In genomic region chr7:73715928-73716749, GRCm38 (mm10) we compare ENCODE assay signal across 9 mouse cellular contexts. TPM values are rescaled to one million over a fixed set of nuclear protein-coding genes. Genes with fewer than 3 reads are reported as not detected.
DNase-seq lines count a peak whose midpoint lies in the region; ATAC-seq and TF ChIP-seq lines count a peak whose summit lies in the region.
"Had no signal": no experiment of that assay in that cellular context is flagged by ENCODE, and none has a peak within 500 bp of the region (broad histone marks: within the 10 kb centered on the region; RNA-seq: fewer than 3 reads in every experiment).

No protein-coding gene starts in this region.

- no peak overlapping the region for H3K27ac ChIP-seq in kidney, adult 2 months (ENCODE audit: insufficient read depth, low read depth, low read length)
- H3K27ac ChIP-seq in embryonic facial prominence, embryonic 14.5 days (replicated peaks; ENCODE audit: low read depth, low read length), result no peak overlapping the region; the same call in 1 of the 2 replicates
- 0 out of 2 replicates have a peak overlapping the region, but pooled peaks have one; percentile 12 for H3K27ac ChIP-seq in heart, embryonic 15.5 days
- no peak overlapping the region for H3K27ac ChIP-seq in limb, embryonic 11.5 days (replicated peaks; ENCODE audit: low read depth, low read length)
- H3K27ac ChIP-seq in neural tube, embryonic 13.5 days (replicated peaks), result 0 out of 2 replicates have a peak overlapping the region, but pooled peaks have one; percentile 42

- H3K9ac ChIP-seq in embryonic facial prominence, embryonic 14.5 days (ENCODE audit: low read depth, low read length), result no peak overlapping the region
- no peak overlapping the region for H3K9ac ChIP-seq in heart, embryonic 15.5 days
- H3K9ac ChIP-seq in limb, embryonic 11.5 days (ENCODE audit: low read length), result no peak overlapping the region
- H3K9ac ChIP-seq in neural tube, embryonic 13.5 days, result no peak overlapping the region

- no peak for TF ChIP-seq CTCF in kidney, adult 2 months (conservative IDR thresholded peaks at IDR 0.05; ENCODE audit: insufficient read depth, insufficient read length, low read depth, low read length)

- WGBS in kidney, adult 2 months, result 47% methylated on average over 15 of the region's 15 CpGs
- WGBS in embryonic facial prominence, embryonic 14.5 days, result 37% methylated on average over 14 of the region's 15 CpGs
- WGBS in heart, embryonic 15.5 days, result 52% methylated on average over 15 of the region's 15 CpGs
- WGBS in limb, embryonic 11.5 days, result 28% methylated on average over 15 of the region's 15 CpGs
- 40% methylated on average over 15 of the region's 15 CpGs for WGBS in neural tube, embryonic 13.5 days

- H3K4me2 ChIP-seq in embryonic facial prominence, embryonic 14.5 days (ENCODE audit: low read depth, low read length), result peak overlapping the region; percentile 13; the same call in 1 of the 2 replicates
- 0 out of 2 replicates have a peak overlapping the region, but pooled peaks have one; percentile 16 for H3K4me2 ChIP-seq in heart, embryonic 15.5 days
- no peak overlapping the region for H3K4me2 ChIP-seq in limb, embryonic 11.5 days (ENCODE audit: low read depth, severe bottlenecking)
- no peak overlapping the region for H3K4me2 ChIP-seq in neural tube, embryonic 13.5 days

- no peaks in the 10 kb centered on the region for H3K27me3 ChIP-seq in kidney, adult 2 months (replicated peaks; ENCODE audit: control insufficient read depth, insufficient read depth, low read length)
- no peaks in the 10 kb centered on the region for H3K27me3 ChIP-seq in embryonic facial prominence, embryonic 14.5 days (replicated peaks; ENCODE audit: control insufficient read depth, insufficient read depth, low read length)
- peaks cover 7% of the 10 kb centered on the region for H3K27me3 ChIP-seq in heart, embryonic 15.5 days
- no peaks in the 10 kb centered on the region for H3K27me3 ChIP-seq in limb, embryonic 11.5 days (ENCODE audit: control insufficient read depth, insufficient read depth, low read length)
- peaks cover 5% of the 10 kb centered on the region; the same call in 1 of the 2 replicates for H3K27me3 ChIP-seq in neural tube, embryonic 13.5 days

- H3K4me1 ChIP-seq in kidney, adult 2 months (ENCODE audit: control insufficient read depth, insufficient read depth, low read length), result no peaks in the 10 kb centered on the region
- no peaks in the 10 kb centered on the region for H3K4me1 ChIP-seq in embryonic facial prominence, embryonic 14.5 days (ENCODE audit: control insufficient read depth, insufficient read depth, low read length)
- H3K4me1 ChIP-seq in heart, embryonic 15.5 days (replicated peaks), result peaks cover 29% of the 10 kb centered on the region
- H3K4me1 ChIP-seq in limb, embryonic 11.5 days (ENCODE audit: control insufficient read depth, insufficient read depth, low read length), result 0 out of 2 replicates have a peak, but pooled peaks cover 2% of the 10 kb centered on the region
- peaks cover 7% of the 10 kb centered on the region for H3K4me1 ChIP-seq in neural tube, embryonic 13.5 days (replicated peaks)

- H3K9me3 ChIP-seq in embryonic facial prominence, embryonic 14.5 days (ENCODE audit: control insufficient read depth, low read length), result peaks cover 8% of the 10 kb centered on the region
- no peaks in the 10 kb centered on the region for H3K9me3 ChIP-seq in heart, embryonic 15.5 days (replicated peaks)
- no peaks in the 10 kb centered on the region for H3K9me3 ChIP-seq in limb, embryonic 11.5 days (ENCODE audit: control insufficient read depth, low read length)
- peaks cover 6% of the 10 kb centered on the region; the same call in 1 of the 2 replicates for H3K9me3 ChIP-seq in neural tube, embryonic 13.5 days

- no peak overlapping the region for H3K4me3 ChIP-seq in kidney, adult 2 months (ENCODE audit: insufficient read depth, low read depth, low read length)
- no peak overlapping the region for H3K4me3 ChIP-seq in embryonic facial prominence, embryonic 14.5 days (ENCODE audit: low read depth, low read length)
- H3K4me3 ChIP-seq in heart, embryonic 15.5 days, result no peak overlapping the region
- H3K4me3 ChIP-seq in limb, embryonic 11.5 days (ENCODE audit: low read depth, low read length), result no peak overlapping the region
- H3K4me3 ChIP-seq in neural tube, embryonic 13.5 days, result no peak overlapping the region
- H3K4me3 ChIP-seq: erythroblast, embryonic 14.5 days had no signal

- DNase-seq in kidney, postnatal 10 days, result peak; percentile 48
- DNase-seq in kidney, adult 2 months, result no peak
- peak; percentile 92 for DNase-seq in embryonic facial prominence, embryonic 14.5 days (ENCODE audit: low spot score)
- DNase-seq in limb, embryonic 11.5 days (ENCODE audit: low spot score), result peak; percentile 43
- DNase-seq in ovary, postnatal 10 days (ENCODE audit: low spot score), result no peak

- no peaks in the 10 kb centered on the region for H3K36me3 ChIP-seq in kidney, adult 2 months (ENCODE audit: control insufficient read depth, insufficient read depth, low read length)
- H3K36me3 ChIP-seq in embryonic facial prominence, embryonic 14.5 days (ENCODE audit: control insufficient read depth, insufficient read depth, low read length), result no peaks in the 10 kb centered on the region
- no peaks in the 10 kb centered on the region for H3K36me3 ChIP-seq in heart, embryonic 15.5 days
- no peaks in the 10 kb centered on the region for H3K36me3 ChIP-seq in limb, embryonic 11.5 days (ENCODE audit: control insufficient read depth, insufficient read depth, low read length)
- H3K36me3 ChIP-seq in neural tube, embryonic 13.5 days, result no peaks in the 10 kb centered on the region

- no peak for TF ChIP-seq POLR2A in kidney, adult 2 months (IDR thresholded peaks at IDR 0.05; ENCODE audit: low read depth, low read length)

- peak; percentile 89 for ATAC-seq in embryonic facial prominence, embryonic 14.5 days (ENCODE audit: low read depth)
- ATAC-seq in heart, embryonic 15.5 days (replicated peaks; ENCODE audit: insufficient number of reproducible peaks, insufficient read depth, low FRiP score, low read depth), result peak; percentile 49; the same call in 1 of the 2 replicates
- peak; percentile 72; the same call in 1 of the 2 replicates for ATAC-seq in limb, embryonic 11.5 days (ENCODE audit: insufficient number of reproducible peaks, low FRiP score, low TSS enrichment, low read depth)
- ATAC-seq in neural tube, embryonic 13.5 days (ENCODE audit: low read depth), result peak; percentile 88
- ATAC-seq in megakaryocyte-erythroid progenitor cell, adult 5-6 weeks (replicated peaks; ENCODE audit: low FRiP score, low TSS enrichment, poor library complexity, severe bottlenecking), result no peak

RNA-seq across cellular contexts. Expression of gene Fam174b, which starts 24.0 kb away (rescaled TPM):
- polyA plus RNA-seq in kidney, adult 2 months (2012; rRNA removed), result 17.1 and 17.4 TPM in 2 replicates
- polyA plus RNA-seq in embryonic facial prominence, embryonic 14.5 days (2014; fragmentation: Nextera tagmentation; extraction: Ambion mirVana), result 29.2 and 32.3 TPM in 2 replicates
- 50.1 and 57.6 TPM in 2 replicates for polyA plus RNA-seq in heart, embryonic 15.5 days (2015; fragmentation: Nextera tagmentation; extraction: Ambion mirVana)
- polyA plus RNA-seq in limb, embryonic 11.5 days (2014; fragmentation: Nextera tagmentation; extraction: Ambion mirVana), result 24.7 and 25.7 TPM in 2 replicates
- polyA plus RNA-seq in neural tube, embryonic 13.5 days (2015; fragmentation: Nextera tagmentation; extraction: Ambion mirVana), result 26.3 and 34.3 TPM in 2 replicates
- total RNA-seq in megakaryocyte-erythroid progenitor cell, adult 5-6 weeks (2014; fragmentation: Nextera tagmentation), result 4.4 and 7.1 TPM in 2 replicates
- total RNA-seq in megakaryocyte-erythroid progenitor cell, adult 5-6 weeks (2017), result 12.3 and 13.7 TPM in 2 replicates
- polyA plus RNA-seq: erythroblast, embryonic 14.5 days had no signal

Comparison
In these comparisons a context has a peak if more than half of its experiments do, and no peak if none do; other contexts are left out.
1. DNase-seq: peak in kidney, postnatal 10 days (single experiment), embryonic facial prominence, embryonic 14.5 days (single experiment) and limb, embryonic 11.5 days (single experiment); none in kidney, adult 2 months (single experiment) and ovary, postnatal 10 days (single experiment).
2. H3K27ac ChIP-seq: peak in heart, embryonic 15.5 days (single experiment) and neural tube, embryonic 13.5 days (single experiment); none in kidney, adult 2 months (single experiment), embryonic facial prominence, embryonic 14.5 days (single experiment) and limb, embryonic 11.5 days (single experiment).
3. H3K4me2 ChIP-seq: peak in embryonic facial prominence, embryonic 14.5 days (single experiment) and heart, embryonic 15.5 days (single experiment); none in limb, embryonic 11.5 days (single experiment) and neural tube, embryonic 13.5 days (single experiment).